Mouse (Mus musculus): Measurements from ENCODE around the gene Synrg. TPM values are rescaled to one million over a fixed set of nuclear protein-coding genes. Genes with fewer than 3 reads are reported as not detected.
A peak's percentile ranks its signal among the peaks of the same experiment; 100 is the strongest.

Synrg gene
- polyA plus RNA-seq, 1 experiment from 2014 or later, result 34.2 TPM

GRCm38 (mm10) chr11:83995535-83995950 lies 31.3 kb downstream of the Synrg start:
- no peak overlapping the region for H3K27ac ChIP-seq
- H3K9ac ChIP-seq (replicated peaks), result no peak overlapping the region
- H3K36me3 ChIP-seq, result peaks cover 93% of the 10 kb centered on the region
- ATAC-seq, result no peak
- H3K4me1 ChIP-seq (replicated peaks), result no peaks in the 10 kb centered on the region
- H3K4me2 ChIP-seq (replicated peaks), result no peak overlapping the region
- no peak overlapping the region for H3K4me3 ChIP-seq (replicated peaks)
- H3K9me3 ChIP-seq, result no peaks in the 10 kb centered on the region
- H3K27me3 ChIP-seq, result no peaks in the 10 kb centered on the region
- 84% methylated on average over 2 of the region's 2 CpGs for WGBS

DNA sequence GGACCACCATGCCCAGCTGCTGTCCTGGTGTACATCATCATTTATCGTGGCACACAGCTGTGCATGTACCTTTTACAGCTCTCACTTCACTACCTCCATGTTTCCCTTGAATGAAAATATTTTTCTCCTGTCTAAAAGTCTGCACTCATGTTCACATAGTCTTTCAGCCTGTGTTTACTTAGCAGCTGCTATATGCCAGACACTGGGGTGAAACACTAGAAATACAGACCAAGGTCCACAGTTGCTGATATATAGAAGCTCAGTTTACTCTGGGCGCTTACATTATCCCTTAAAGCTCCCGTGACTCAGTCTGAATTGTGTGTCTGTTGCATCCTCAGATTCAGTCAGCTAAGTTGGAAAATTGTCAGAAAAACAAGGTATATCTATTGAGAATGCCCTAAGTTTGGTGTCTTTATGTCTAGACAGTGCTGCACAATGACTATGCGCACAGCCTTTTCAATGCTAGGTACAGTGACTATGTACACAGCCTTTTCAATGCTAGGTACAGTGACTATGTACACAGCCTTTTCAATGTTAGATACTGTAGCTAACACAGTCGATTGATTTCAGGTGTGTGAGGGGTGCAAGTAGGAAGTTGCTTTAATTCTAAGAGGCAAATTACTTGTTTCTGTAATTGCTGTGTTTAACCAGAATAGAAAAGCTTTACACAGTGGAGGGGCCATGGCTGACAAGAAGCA lies 33.1 kb downstream of the Synrg start:
- WGBS, result 93% methylated on average over 5 of the region's 5 CpGs
- H3K4me3 ChIP-seq (replicated peaks), result no peak overlapping the region
- ATAC-seq, result no peak

GRCm38 (mm10) chr11:83998993-83999392 lies 34.8 kb downstream of the Synrg start:
- Histone ChIP-seq H3K36me3 (peaks cover 95% of the 10 kb centered on the region), H3K27ac (peak overlapping the region; percentile 69), H3K4me2 (replicated peaks) (no peak overlapping the region), H3K27me3 (no peaks in the 10 kb centered on the region), H3K9me3 (no peaks in the 10 kb centered on the region), H3K9ac (replicated peaks) (no peak overlapping the region), H3K4me3 (replicated peaks) (no peak overlapping the region), H3K4me1 (replicated peaks) (no peaks in the 10 kb centered on the region)
- no peak for ATAC-seq
- WGBS, result 77% methylated on average over 3 of the region's 3 CpGs

More for the DNA sequence above, 33.1 kb downstream of the Synrg start:
- H3K4me2 ChIP-seq (replicated peaks), result no peak overlapping the region
- H3K4me1 ChIP-seq (replicated peaks), result no peaks in the 10 kb centered on the region
- no peaks in the 10 kb centered on the region for H3K27me3 ChIP-seq
- no peaks in the 10 kb centered on the region for H3K9me3 ChIP-seq
- no peak overlapping the region for H3K9ac ChIP-seq (replicated peaks)
- H3K27ac ChIP-seq, result no peak overlapping the region
- peaks cover 94% of the 10 kb centered on the region for H3K36me3 ChIP-seq

GRCm38 (mm10) chr11:83999411-83999915 lies 35.2 kb downstream of the Synrg start:
- no peak overlapping the region for H3K4me3 ChIP-seq (replicated peaks)
- 72% methylated on average over 4 of the region's 4 CpGs for WGBS
- no peak overlapping the region for H3K9ac ChIP-seq (replicated peaks)
- no peaks in the 10 kb centered on the region for H3K9me3 ChIP-seq
- no peaks in the 10 kb centered on the region for H3K27me3 ChIP-seq
- peak; percentile 79 for ATAC-seq
- peak overlapping the region; percentile 69 for H3K27ac ChIP-seq
- H3K36me3 ChIP-seq, result peaks cover 95% of the 10 kb centered on the region
- H3K4me2 ChIP-seq (replicated peaks), result no peak overlapping the region
- H3K4me1 ChIP-seq (replicated peaks), result no peaks in the 10 kb centered on the region

- Histone ChIP-seq H3K4me3 (replicated peaks) (no peak overlapping the region), H3K9me3 (no peaks in the 10 kb centered on the region), H3K27ac (no peak overlapping the region), H3K36me3 (peaks cover 94% of the 10 kb centered on the region), H3K4me1 (replicated peaks) (no peaks in the 10 kb centered on the region), H3K27me3 (no peaks in the 10 kb centered on the region), H3K9ac (replicated peaks) (no peak overlapping the region), H3K4me2 (replicated peaks) (no peak overlapping the region)
- 87% methylated on average over 3 of the region's 3 CpGs for WGBS
- ATAC-seq, result no peak
These were observed 37.0 kb downstream of the Synrg start for GRCm38 (mm10) chr11:84001257-84001656.

GRCm38 (mm10) chr11:84003986-84004385 lies 39.8 kb downstream of the Synrg start:
- WGBS, result 90% methylated on average over 6 of the region's 6 CpGs
- no peak for ATAC-seq
- peaks cover 88% of the 10 kb centered on the region for H3K36me3 ChIP-seq
- H3K4me2 ChIP-seq (replicated peaks), result no peak overlapping the region
- H3K9me3 ChIP-seq, result no peaks in the 10 kb centered on the region
- no peaks in the 10 kb centered on the region for H3K4me1 ChIP-seq (replicated peaks)
- no peak overlapping the region for H3K4me3 ChIP-seq (replicated peaks)
- no peaks in the 10 kb centered on the region for H3K27me3 ChIP-seq
- H3K27ac ChIP-seq, result no peak overlapping the region
- H3K9ac ChIP-seq (replicated peaks), result no peak overlapping the region

DNA sequence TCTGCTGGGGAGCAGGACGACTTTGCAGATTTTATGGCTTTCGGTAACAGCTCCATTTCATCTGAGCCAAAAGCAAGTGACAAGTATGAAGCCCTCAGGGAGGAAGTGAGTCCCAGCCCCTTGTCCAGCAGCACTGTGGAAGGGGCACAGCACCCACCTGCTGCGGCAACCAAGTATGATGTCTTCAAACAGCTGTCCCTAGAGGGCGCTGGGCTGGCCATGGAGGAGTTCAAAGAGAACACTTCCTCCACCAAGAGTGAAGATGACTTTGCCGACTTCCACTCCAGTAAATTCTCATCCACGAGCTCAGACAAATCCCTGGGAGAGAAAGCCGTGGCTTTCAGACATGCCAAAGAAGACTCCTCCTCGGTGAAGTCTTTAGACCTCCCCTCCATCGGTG lies 44.8 kb downstream of the Synrg start:
- Histone ChIP-seq H3K4me1 (replicated peaks) (peaks cover 42% of the 10 kb centered on the region), H3K9me3 (no peaks in the 10 kb centered on the region), H3K27ac (no peak overlapping the region), H3K27me3 (no peaks in the 10 kb centered on the region), H3K36me3 (peaks cover 54% of the 10 kb centered on the region), H3K4me2 (replicated peaks) (no peak overlapping the region), H3K9ac (replicated peaks) (no peak overlapping the region), H3K4me3 (replicated peaks) (no peak overlapping the region)
- whole genome bisulfite sequencing, result 82% methylated on average over 9 of the region's 9 CpGs
- ATAC-seq, result no peak

DNA sequence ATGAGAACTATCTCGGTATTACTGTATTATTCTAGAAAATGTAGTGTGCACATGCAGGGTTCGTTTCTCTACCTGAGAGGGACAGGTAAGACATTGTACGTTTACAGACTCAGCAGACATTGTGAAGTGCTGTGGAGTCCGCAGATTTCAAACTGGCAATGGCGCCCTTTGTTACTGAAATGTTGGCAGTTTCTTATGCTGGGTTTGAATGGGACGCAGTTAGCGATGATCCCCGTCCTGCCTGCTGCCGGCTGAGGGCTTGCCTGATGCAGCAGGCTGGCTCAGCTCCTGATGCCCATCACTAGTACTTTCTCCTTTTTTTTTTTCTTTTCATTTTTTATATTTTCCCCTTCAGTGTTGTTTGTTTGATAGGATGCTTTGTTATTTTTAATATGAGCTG lies 46.2 kb downstream of the Synrg start:
- peaks cover 40% of the 10 kb centered on the region for H3K36me3 ChIP-seq
- H3K4me1 ChIP-seq (replicated peaks), result peaks cover 55% of the 10 kb centered on the region
- H3K27me3 ChIP-seq, result no peaks in the 10 kb centered on the region
- no peak overlapping the region for H3K9ac ChIP-seq (replicated peaks)
- no peak overlapping the region for H3K27ac ChIP-seq
- 48% methylated on average over 9 of the region's 9 CpGs for WGBS
- no peak for ATAC-seq
- H3K9me3 ChIP-seq, result no peaks in the 10 kb centered on the region
- no peak overlapping the region for H3K4me3 ChIP-seq (replicated peaks)
- H3K4me2 ChIP-seq (replicated peaks), result no peak overlapping the region

GRCm38 (mm10) chr11:84011050-84011449 lies 46.8 kb downstream of the Synrg start:
- 0 out of 2 replicates have a peak overlapping the region, but pooled peaks have one; percentile 12 for H3K4me3 ChIP-seq (replicated peaks)
- H3K4me2 ChIP-seq (replicated peaks), result peak overlapping the region; percentile 42
- H3K27me3 ChIP-seq, result no peaks in the 10 kb centered on the region
- peaks cover 56% of the 10 kb centered on the region for H3K4me1 ChIP-seq (replicated peaks)
- 0 out of 2 replicates have a peak, but pooled peaks have one; percentile 58 for ATAC-seq
- peak overlapping the region; percentile 63 for H3K27ac ChIP-seq
- WGBS, result 6% methylated on average over 12 of the region's 12 CpGs
- peaks cover 34% of the 10 kb centered on the region for H3K36me3 ChIP-seq
- H3K9ac ChIP-seq (replicated peaks), result peak overlapping the region; percentile 30; the same call in 1 of the 2 replicates
- no peaks in the 10 kb centered on the region for H3K9me3 ChIP-seq

- Histone ChIP-seq H3K4me1 (replicated peaks) (peaks cover 56% of the 10 kb centered on the region), H3K9me3 (no peaks in the 10 kb centered on the region), H3K36me3 (peaks cover 30% of the 10 kb centered on the region), H3K27ac (peak overlapping the region; percentile 63), H3K4me3 (replicated peaks) (no peak overlapping the region), H3K4me2 (replicated peaks) (peak overlapping the region; percentile 42), H3K9ac (replicated peaks) (0 out of 2 replicates have a peak overlapping the region, but pooled peaks have one; percentile 30), H3K27me3 (no peaks in the 10 kb centered on the region)
- ATAC-seq, result no peak
- 2% methylated on average over 2 of the region's 2 CpGs for WGBS
These were observed 47.3 kb downstream of the Synrg start for GRCm38 (mm10) chr11:84011576-84011975.

DNA sequence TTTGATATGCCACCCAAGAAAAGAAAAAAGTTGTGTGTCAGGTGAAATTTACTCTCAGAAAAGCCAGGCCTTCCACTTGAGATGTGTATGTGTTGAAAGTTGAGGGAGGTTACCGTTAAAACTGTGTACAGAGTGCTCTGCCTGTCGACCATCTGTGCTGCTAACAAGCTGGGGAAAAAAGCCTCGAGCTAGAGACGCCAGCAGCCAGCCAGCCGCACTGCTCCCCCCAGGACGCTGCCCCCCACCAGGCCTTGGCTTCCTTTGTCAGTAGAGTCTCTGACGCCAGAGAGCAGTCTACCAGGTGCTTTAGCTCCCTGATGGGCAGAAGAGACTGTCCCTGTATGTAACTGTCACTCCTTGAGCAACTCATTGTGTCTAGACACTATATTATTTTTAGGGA lies 48.9 kb downstream of the Synrg start:
- ATAC-seq, result no peak
- peaks cover 56% of the 10 kb centered on the region for H3K4me1 ChIP-seq (replicated peaks)

GRCm38 (mm10) chr11:84016147-84016809 lies 52.0 kb downstream of the Synrg start:
- WGBS, result 95% methylated on average over 6 of the region's 6 CpGs
- Histone ChIP-seq H3K4me1 (replicated peaks) (peaks cover 38% of the 10 kb centered on the region), H3K27me3 (no peaks in the 10 kb centered on the region), H3K9ac (replicated peaks) (no peak overlapping the region), H3K36me3 (peaks cover 36% of the 10 kb centered on the region), H3K27ac (no peak overlapping the region), H3K9me3 (no peaks in the 10 kb centered on the region), H3K4me3 (replicated peaks) (no peak overlapping the region), H3K4me2 (replicated peaks) (no peak overlapping the region)
- ATAC-seq, result no peak

More for the DNA sequence above, 48.9 kb downstream of the Synrg start:
- Histone ChIP-seq H3K4me3 (replicated peaks) (no peak overlapping the region), H3K36me3 (peaks cover 29% of the 10 kb centered on the region), H3K9me3 (no peaks in the 10 kb centered on the region), H3K27ac (peak overlapping the region; percentile 46; the same call in 1 of the 2 replicates), H3K9ac (replicated peaks) (no peak overlapping the region), H3K27me3 (no peaks in the 10 kb centered on the region), H3K4me2 (replicated peaks) (no peak overlapping the region)
- WGBS, result 5% methylated on average over 7 of the region's 7 CpGs

Measured in midbrain, embryonic 13.5 days (tissue).